20 mouse cellular contexts compared by ENCODE assay signal in the genomic region with DNA sequence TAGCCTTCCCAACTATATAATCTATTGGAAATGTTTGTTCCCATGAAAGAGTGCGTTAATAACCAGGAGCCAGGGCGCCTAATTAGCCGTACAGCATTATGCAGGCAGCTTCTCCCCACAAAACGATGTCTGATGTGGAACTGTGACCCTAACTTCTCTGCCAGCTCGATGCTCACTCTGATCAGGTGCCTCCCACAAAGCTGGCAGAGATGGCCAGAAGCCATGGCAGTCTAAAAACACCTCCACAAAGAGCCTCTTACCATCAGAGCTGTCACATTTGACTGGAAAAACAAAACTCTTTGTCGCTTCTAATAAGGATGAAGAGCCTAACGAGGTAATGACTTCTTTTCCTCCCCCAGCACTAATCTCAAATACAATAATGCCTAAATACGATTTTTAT.
"Had no signal": no experiment of that assay in that cellular context is flagged by ENCODE, and none has a peak within 500 bp of the region (broad histone marks: within the 10 kb centered on the region; RNA-seq: fewer than 3 reads in every experiment).

No protein-coding gene starts in this region.

- H3K27me3 ChIP-seq: intestine, embryonic 15.5 days; liver, embryonic 12.5 days; liver, embryonic 15.5 days; midbrain, embryonic 12.5 days had no signal

- H3K27ac ChIP-seq: intestine, embryonic 15.5 days; kidney, embryonic 15.5 days; limb, embryonic 10.5 days; limb, embryonic 13.5 days; liver, embryonic 12.5 days; liver, embryonic 15.5 days; lung, embryonic 15.5 days; midbrain, embryonic 12.5 days had no signal

- H3K9me3 ChIP-seq: intestine, embryonic 15.5 days; kidney, embryonic 15.5 days; limb, embryonic 10.5 days; limb, embryonic 13.5 days; liver, embryonic 12.5 days; liver, embryonic 15.5 days; lung, embryonic 15.5 days; midbrain, embryonic 12.5 days had no signal

- DNase-seq: kidney, adult 11 months; kidney, adult 8-10 months; kidney, postnatal 10 days; kidney, postnatal 4 days; liver; lung, adult 18-20 months; lung, postnatal 10 days; lung, postnatal 36 days; thymus, adult 18-20 months; thymus, postnatal 36 days had no signal

- ATAC-seq: intestine, embryonic 15.5 days; liver, embryonic 12.5 days had no signal

- H3K4me1 ChIP-seq: intestine, embryonic 15.5 days; kidney, embryonic 15.5 days; limb, embryonic 10.5 days; limb, embryonic 13.5 days; liver, embryonic 12.5 days; liver, embryonic 15.5 days; lung, embryonic 15.5 days had no signal

- H3K9ac ChIP-seq: intestine, embryonic 15.5 days; kidney, embryonic 15.5 days; limb, embryonic 13.5 days; liver, embryonic 12.5 days; liver, embryonic 15.5 days; lung, embryonic 15.5 days; midbrain, embryonic 12.5 days had no signal

- H3K36me3 ChIP-seq: intestine, embryonic 15.5 days; kidney, embryonic 15.5 days; limb, embryonic 10.5 days; limb, embryonic 13.5 days; liver, embryonic 12.5 days; liver, embryonic 15.5 days; lung, embryonic 15.5 days; midbrain, embryonic 12.5 days had no signal

- H3K4me3 ChIP-seq: intestine, embryonic 15.5 days; kidney, embryonic 15.5 days; limb, embryonic 10.5 days; limb, embryonic 13.5 days; liver, embryonic 12.5 days; liver, embryonic 15.5 days; lung, embryonic 15.5 days; megakaryocyte, embryonic 14.5 days; midbrain, embryonic 12.5 days; myocyte had no signal

- H3K4me2 ChIP-seq: intestine, embryonic 15.5 days; kidney, embryonic 15.5 days; limb, embryonic 13.5 days; liver, embryonic 12.5 days; liver, embryonic 15.5 days; lung, embryonic 15.5 days; midbrain, embryonic 12.5 days had no signal
